Mouse (Mus musculus): Measurements from ENCODE around the gene Btg1. TPM values are rescaled to one million over a fixed set of nuclear protein-coding genes. Genes with fewer than 3 reads are reported as not detected.

Gene Btg1
- polyA plus RNA-seq, 1 experiment: 1.6 TPM

GRCm38 (mm10) chr10:96638477-96638876 is 21.7 kb downstream of the Btg1 start:
- H3K4me3 ChIP-seq (replicated peaks): no peak overlapping the region
- H3K36me3 ChIP-seq (ENCODE audit: control insufficient read depth): no peaks in the 10 kb centered on the region
- no peaks in the 10 kb centered on the region for H3K4me1 ChIP-seq (ENCODE audit: control insufficient read depth)
- no peaks in the 10 kb centered on the region for H3K9me3 ChIP-seq (ENCODE audit: control insufficient read depth, low read length)
- no peak for TF ChIP-seq GATA1 (IDR thresholded peaks at IDR 0.05; ENCODE audit: low read length)
- TF ChIP-seq TAL1 (IDR thresholded peaks at IDR 0.05; ENCODE audit: low read length): no peak
- H3K27me3 ChIP-seq (ENCODE audit: control insufficient read depth): no peaks in the 10 kb centered on the region

GRCm38 (mm10) chr10:96642014-96642413 is 25.2 kb downstream of the Btg1 start:
- H3K4me1 ChIP-seq (ENCODE audit: control insufficient read depth): no peaks in the 10 kb centered on the region
- no peaks in the 10 kb centered on the region for H3K9me3 ChIP-seq (ENCODE audit: control insufficient read depth, low read length)
- H3K36me3 ChIP-seq (ENCODE audit: control insufficient read depth): no peaks in the 10 kb centered on the region
- H3K4me3 ChIP-seq (replicated peaks): no peak overlapping the region
- H3K27me3 ChIP-seq (ENCODE audit: control insufficient read depth): no peaks in the 10 kb centered on the region
- TF ChIP-seq GATA1 (IDR thresholded peaks at IDR 0.05; ENCODE audit: low read length) (no peak), TAL1 (IDR thresholded peaks at IDR 0.05; ENCODE audit: low read length) (no peak)

DNA sequence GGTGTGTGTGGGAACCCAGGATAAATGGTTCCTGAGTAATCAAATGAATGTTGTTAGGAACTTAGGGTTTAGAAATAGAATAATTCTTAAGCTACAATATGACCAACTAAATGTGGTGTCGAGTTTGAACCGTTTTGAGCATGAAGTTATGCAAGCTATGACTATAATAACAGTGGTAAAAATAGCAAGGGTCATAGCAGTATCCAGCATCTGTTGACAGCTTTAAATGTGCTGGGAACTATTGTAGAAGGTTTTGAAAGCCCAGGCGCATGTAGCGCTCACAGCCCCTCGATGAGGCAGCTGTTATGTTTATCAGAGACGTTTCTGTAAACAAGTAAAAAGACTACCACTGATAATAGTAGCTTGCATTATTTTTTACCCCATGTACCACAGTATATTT is 25.9 kb downstream of the Btg1 start:
- TF ChIP-seq GATA1 (IDR thresholded peaks at IDR 0.05; ENCODE audit: low read length): no peak
- TF ChIP-seq TAL1 (IDR thresholded peaks at IDR 0.05; ENCODE audit: low read length): no peak

DNA sequence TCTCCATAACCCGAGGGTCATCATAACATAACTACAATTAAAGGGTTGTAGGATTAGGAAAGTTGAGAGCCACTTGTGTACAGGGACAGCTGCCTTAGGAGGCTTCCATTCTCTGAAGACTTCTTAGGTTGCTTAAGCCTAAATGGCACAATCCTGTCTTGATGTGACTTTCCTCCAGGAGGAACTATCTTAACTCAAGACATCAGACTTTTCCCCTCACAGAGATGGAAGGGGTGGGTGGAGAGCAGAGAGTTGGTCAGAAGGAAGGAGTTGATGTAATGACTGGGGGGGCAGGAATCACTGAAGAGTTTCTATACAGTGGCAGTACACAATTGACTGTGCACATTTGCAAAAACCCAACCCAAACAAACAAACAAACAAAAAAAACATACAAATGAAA is 28.4 kb downstream of the Btg1 start:
- H3K27me3 ChIP-seq (ENCODE audit: control insufficient read depth): no peaks in the 10 kb centered on the region
- no peaks in the 10 kb centered on the region for H3K4me1 ChIP-seq (ENCODE audit: control insufficient read depth)
- H3K36me3 ChIP-seq (ENCODE audit: control insufficient read depth): no peaks in the 10 kb centered on the region
- no peaks in the 10 kb centered on the region for H3K9me3 ChIP-seq (ENCODE audit: control insufficient read depth, low read length)
- H3K4me3 ChIP-seq (replicated peaks): no peak overlapping the region
- no peak for TF ChIP-seq TAL1 (IDR thresholded peaks at IDR 0.05; ENCODE audit: low read length)
- no peak for TF ChIP-seq GATA1 (IDR thresholded peaks at IDR 0.05; ENCODE audit: low read length)

More for the DNA sequence above, 25.9 kb downstream of the Btg1 start:
- Histone ChIP-seq H3K4me1 (ENCODE audit: control insufficient read depth) (no peaks in the 10 kb centered on the region), H3K4me3 (replicated peaks) (no peak overlapping the region), H3K27me3 (ENCODE audit: control insufficient read depth) (no peaks in the 10 kb centered on the region), H3K9me3 (ENCODE audit: control insufficient read depth, low read length) (no peaks in the 10 kb centered on the region), H3K36me3 (ENCODE audit: control insufficient read depth) (no peaks in the 10 kb centered on the region)

GRCm38 (mm10) chr10:96646024-96646866 is 29.4 kb downstream of the Btg1 start:
- TF ChIP-seq TAL1 (IDR thresholded peaks at IDR 0.05; ENCODE audit: low read length) (no peak), GATA1 (IDR thresholded peaks at IDR 0.05; ENCODE audit: low read length) (no peak)
- H3K27me3 ChIP-seq (ENCODE audit: control insufficient read depth): no peaks in the 10 kb centered on the region
- H3K4me3 ChIP-seq (replicated peaks): no peak overlapping the region
- H3K9me3 ChIP-seq (ENCODE audit: control insufficient read depth, low read length): no peaks in the 10 kb centered on the region
- no peaks in the 10 kb centered on the region for H3K4me1 ChIP-seq (ENCODE audit: control insufficient read depth)
- H3K36me3 ChIP-seq (ENCODE audit: control insufficient read depth): no peaks in the 10 kb centered on the region

- no peaks in the 10 kb centered on the region for H3K27me3 ChIP-seq (ENCODE audit: control insufficient read depth)
- H3K36me3 ChIP-seq (ENCODE audit: control insufficient read depth): no peaks in the 10 kb centered on the region
- no peak for TF ChIP-seq TAL1 (IDR thresholded peaks at IDR 0.05; ENCODE audit: low read length)
- no peak for TF ChIP-seq GATA1 (IDR thresholded peaks at IDR 0.05; ENCODE audit: low read length)
- no peaks in the 10 kb centered on the region for H3K9me3 ChIP-seq (ENCODE audit: control insufficient read depth, low read length)
- H3K4me1 ChIP-seq (ENCODE audit: control insufficient read depth): no peaks in the 10 kb centered on the region
- no peak overlapping the region for H3K4me3 ChIP-seq (replicated peaks)
Observed at GRCm38 (mm10) chr10:96646867-96647462, 30.2 kb downstream of the Btg1 start.

- no peak overlapping the region for H3K4me3 ChIP-seq (replicated peaks)
- H3K36me3 ChIP-seq (ENCODE audit: control insufficient read depth): no peaks in the 10 kb centered on the region
- no peak for TF ChIP-seq GATA1 (IDR thresholded peaks at IDR 0.05; ENCODE audit: low read length)
- no peak for TF ChIP-seq TAL1 (IDR thresholded peaks at IDR 0.05; ENCODE audit: low read length)
- no peaks in the 10 kb centered on the region for H3K9me3 ChIP-seq (ENCODE audit: control insufficient read depth, low read length)
- H3K27me3 ChIP-seq (ENCODE audit: control insufficient read depth): no peaks in the 10 kb centered on the region
- H3K4me1 ChIP-seq (ENCODE audit: control insufficient read depth): no peaks in the 10 kb centered on the region
Observed at GRCm38 (mm10) chr10:96648161-96648561, 31.4 kb downstream of the Btg1 start.

- Histone ChIP-seq H3K36me3 (ENCODE audit: control insufficient read depth) (no peaks in the 10 kb centered on the region), H3K9me3 (ENCODE audit: control insufficient read depth, low read length) (no peaks in the 10 kb centered on the region), H3K4me3 (replicated peaks) (no peak overlapping the region), H3K27me3 (ENCODE audit: control insufficient read depth) (no peaks in the 10 kb centered on the region), H3K4me1 (ENCODE audit: control insufficient read depth) (no peaks in the 10 kb centered on the region)
- TF ChIP-seq GATA1 (IDR thresholded peaks at IDR 0.05; ENCODE audit: low read length): no peak
- no peak for TF ChIP-seq TAL1 (IDR thresholded peaks at IDR 0.05; ENCODE audit: low read length)
Observed at GRCm38 (mm10) chr10:96649524-96649923, 32.7 kb downstream of the Btg1 start.

DNA sequence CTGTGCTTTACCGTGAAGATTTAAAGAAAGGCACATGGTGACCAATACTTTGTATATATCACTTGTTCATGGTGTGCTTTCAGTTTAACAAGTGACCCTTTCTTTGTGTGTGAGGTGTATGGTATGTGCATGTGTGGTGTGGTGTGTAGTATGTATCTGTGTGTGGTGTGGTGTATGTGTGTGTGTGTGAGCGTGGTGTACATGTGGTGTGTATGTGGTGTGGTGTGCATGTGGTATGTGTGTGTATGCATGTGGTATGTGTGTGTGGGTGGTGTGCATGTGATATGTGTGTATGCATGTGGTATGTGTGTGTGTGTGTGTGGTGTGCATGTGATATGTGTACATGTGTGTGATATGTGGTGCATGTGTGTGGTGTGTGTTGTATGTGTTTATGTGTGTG is 35.6 kb downstream of the Btg1 start:
- Histone ChIP-seq H3K4me3 (replicated peaks) (no peak overlapping the region), H3K27me3 (ENCODE audit: control insufficient read depth) (no peaks in the 10 kb centered on the region), H3K36me3 (ENCODE audit: control insufficient read depth) (no peaks in the 10 kb centered on the region), H3K4me1 (ENCODE audit: control insufficient read depth) (no peaks in the 10 kb centered on the region), H3K9me3 (ENCODE audit: control insufficient read depth, low read length) (no peaks in the 10 kb centered on the region)
- TF ChIP-seq GATA1 (IDR thresholded peaks at IDR 0.05; ENCODE audit: low read length) (no peak), TAL1 (IDR thresholded peaks at IDR 0.05; ENCODE audit: low read length) (no peak)
